Mouse (Mus musculus) layer of hippocampus, adult 8-10 months (tissue): ENCODE data around the gene Gpr180. TPM values are rescaled to one million over a fixed set of nuclear protein-coding genes. Genes with fewer than 3 reads are reported as not detected.
A peak's percentile ranks its signal among the peaks of the same experiment; 100 is the strongest.

Experiments
- DNase-seq, 2 experiments: peaks; one replicate each; pipeline ENCODE4 v3.0.0; 2022; ENCODE audit warnings: low spot score in 2 of 2
- total RNA-seq, 4 experiments: library from RNA; stranded (reverse); gene quantifications; 2 replicates each; pipeline ENCODE4 v1.2.4; 2022

Gpr180 gene
- total RNA-seq, 4 experiments from 2014 or later, result 22.0 to 25.2 (median 23.0) TPM

- no peak for DNase-seq
Measured at GRCm38 (mm10) chr14:118203031-118203430, 66.1 kb downstream of the Gpr180 start.

- DNase-seq, result no peak
Measured at GRCm38 (mm10) chr14:118207347-118207746, 70.4 kb downstream of the Gpr180 start.

GRCm38 (mm10) chr14:118209642-118210041, 72.7 kb downstream of the Gpr180 start:
- peak in 1 of 2 experiments; percentile 33 for DNase-seq

- DNase-seq, result no peak
Measured at GRCm38 (mm10) chr14:118212188-118212804, 75.3 kb downstream of the Gpr180 start.

Other genes with a start within 250 kb of the Gpr180 start
- 1 to 10 TPM in 1 of 4 experiments, under 1 TPM in 3; 0.18 to 2.0 (median 0.73) TPM for gene Dct, start 84.9 kb upstream of the Gpr180 start, total RNA-seq
- gene Tgds, start 4.4 kb upstream of the Gpr180 start, total RNA-seq, result 10 to 100 TPM; 10.0 to 12.9 (median 11.3) TPM
- gene Sox21, start 99.9 kb downstream of the Gpr180 start, total RNA-seq, result 10 to 100 TPM in 2 of 4 experiments, 1 to 10 TPM in 2; 7.5 to 10.4 (median 9.3) TPM
- gene Gm9376, start 129.8 kb downstream of the Gpr180 start, total RNA-seq, result not detected